Mouse (Mus musculus): ENCODE measurements at regions not wholly inside any gene's neighbourhood (a gene's known extent, or its start where the extent isn't known, plus 50 kb on each side); places are given as distances from the start of the nearest gene placed in this dataset.
"Not testable (repeated sequence)": the region's sequence is repeated elsewhere in the genome, so short reads cannot be mapped to it uniquely, and the experiment has no call there.

DNA sequence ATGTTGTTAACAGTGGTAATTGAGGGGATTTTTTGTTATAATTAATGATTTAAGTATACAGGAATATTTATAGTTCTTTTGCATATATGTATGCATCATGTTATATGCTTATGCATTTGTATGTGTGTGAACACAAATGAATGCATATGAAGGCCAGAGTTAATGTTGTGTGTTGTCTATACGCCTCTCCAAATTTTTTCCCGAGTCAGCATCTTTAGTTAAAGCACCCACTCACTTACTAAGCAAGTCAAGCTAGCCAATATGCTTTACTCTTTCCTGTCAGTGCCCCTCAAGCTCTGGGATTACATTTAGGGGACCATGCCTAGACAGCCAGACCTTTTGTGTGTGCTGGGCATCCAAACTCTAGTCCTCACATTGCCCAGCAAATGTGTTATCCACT lies 315.3 kb upstream of the Klf6 start:
- no peak for DNase-seq (ENCODE audit: low read depth)

DNA sequence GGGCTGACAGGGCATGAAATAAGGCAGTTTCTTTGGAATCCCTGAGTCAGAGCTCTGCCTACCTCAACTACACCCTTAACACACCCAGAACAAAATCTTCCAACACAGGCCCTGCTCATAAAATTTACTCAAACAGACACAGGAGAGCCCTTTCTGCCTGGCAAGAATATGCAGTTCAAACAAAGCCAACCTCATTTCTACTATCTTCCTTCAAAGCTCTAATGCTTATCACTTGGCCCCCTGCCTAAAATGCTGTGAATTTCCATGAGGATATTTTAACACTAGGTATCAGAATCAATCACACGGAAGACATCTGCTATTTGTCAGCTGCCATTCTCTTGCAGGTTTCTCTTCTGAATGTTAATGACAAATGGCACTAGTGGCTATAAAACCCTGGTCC lies 314.3 kb upstream of the Klf6 start:
- DNase-seq (ENCODE audit: low read depth) = no peak

- no peak for DNase-seq (ENCODE audit: low read depth)
Measured at GRCm38 (mm10) chr13:5548768-5549167, 312.5 kb upstream of the Klf6 start.

DNA sequence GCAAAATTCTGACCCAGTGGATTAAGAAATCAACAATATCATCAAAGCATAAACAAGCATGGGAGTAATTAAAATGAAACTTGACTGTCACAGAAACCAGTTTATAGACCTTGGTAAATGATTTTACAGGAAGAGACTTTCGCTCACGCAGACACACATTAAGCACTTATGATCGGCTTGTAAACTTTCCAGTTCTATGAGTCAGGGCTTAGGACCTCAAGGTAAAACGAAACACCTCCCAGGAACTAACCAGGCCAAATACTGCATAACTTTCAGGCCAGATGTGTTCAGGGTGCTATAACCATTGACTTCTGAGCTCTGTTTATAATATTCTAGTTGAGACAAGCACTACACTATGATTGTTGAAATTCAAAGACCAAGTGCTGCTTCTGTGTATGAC lies 312.1 kb upstream of the Klf6 start:
- no peak for DNase-seq (ENCODE audit: low read depth)

DNA sequence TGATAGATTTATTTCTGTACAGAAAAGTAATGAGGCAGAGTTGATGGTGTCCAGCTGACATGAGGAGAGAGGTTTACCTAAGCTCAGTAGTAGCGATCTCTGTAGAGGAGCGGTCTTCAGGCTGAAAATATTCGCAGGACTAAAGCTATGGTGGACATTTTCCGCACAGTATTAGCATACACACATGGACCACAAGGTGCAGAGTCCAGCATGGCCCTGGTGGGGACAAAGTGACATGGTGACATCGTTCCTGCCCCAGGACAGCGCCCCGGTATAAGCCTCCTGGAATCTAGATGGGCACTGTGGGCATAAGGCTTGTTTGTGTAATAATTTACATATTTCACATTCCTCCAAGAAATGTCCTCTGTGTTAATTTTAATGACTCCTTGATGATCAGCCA lies 311.5 kb upstream of the Klf6 start:
- DNase-seq (ENCODE audit: low read depth) = no peak

DNA sequence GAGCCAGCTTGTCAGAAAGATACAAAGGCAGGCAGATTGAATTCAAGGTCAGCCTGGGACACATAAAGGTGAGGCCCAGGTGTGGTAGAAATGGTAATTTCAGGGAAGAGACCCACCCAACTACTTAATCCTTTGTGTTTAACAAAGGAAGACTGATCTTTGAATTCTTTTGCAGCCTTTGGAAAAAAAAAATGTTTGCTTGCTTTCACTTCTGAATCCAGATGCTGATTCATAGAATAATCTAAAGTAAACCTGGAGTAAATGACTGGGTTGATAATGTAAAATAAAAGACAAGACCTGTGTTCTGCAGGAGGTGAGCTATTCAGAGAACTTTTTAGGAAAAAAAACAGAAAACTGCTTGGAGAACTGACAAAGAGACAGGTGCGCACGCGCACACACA lies 310.9 kb upstream of the Klf6 start:
- no peak for DNase-seq (ENCODE audit: low read depth)

DNA sequence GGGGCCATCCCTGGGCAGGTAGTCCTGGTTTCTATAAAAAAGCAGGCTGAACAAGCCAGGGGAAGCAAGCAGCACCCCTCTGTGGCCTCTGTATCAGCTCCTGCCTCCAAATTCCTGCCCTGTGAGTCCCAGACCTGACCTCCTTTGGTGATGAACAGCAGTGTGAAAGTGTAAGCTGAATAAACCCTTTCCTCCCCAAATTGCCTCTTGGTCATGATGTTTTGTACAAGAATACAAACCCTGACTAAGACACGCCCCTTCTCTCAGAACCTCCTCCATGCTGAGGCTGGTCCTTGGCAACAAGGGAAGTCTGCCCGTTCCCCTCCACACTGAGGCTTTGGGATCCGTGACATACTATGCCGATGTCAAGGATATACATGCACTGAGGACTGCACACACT lies 310.2 kb upstream of the Klf6 start:
- no peak for DNase-seq (ENCODE audit: low read depth)

- no peak for DNase-seq (ENCODE audit: low read depth)
Measured at GRCm38 (mm10) chr13:5553461-5553860, 307.8 kb upstream of the Klf6 start.

DNA sequence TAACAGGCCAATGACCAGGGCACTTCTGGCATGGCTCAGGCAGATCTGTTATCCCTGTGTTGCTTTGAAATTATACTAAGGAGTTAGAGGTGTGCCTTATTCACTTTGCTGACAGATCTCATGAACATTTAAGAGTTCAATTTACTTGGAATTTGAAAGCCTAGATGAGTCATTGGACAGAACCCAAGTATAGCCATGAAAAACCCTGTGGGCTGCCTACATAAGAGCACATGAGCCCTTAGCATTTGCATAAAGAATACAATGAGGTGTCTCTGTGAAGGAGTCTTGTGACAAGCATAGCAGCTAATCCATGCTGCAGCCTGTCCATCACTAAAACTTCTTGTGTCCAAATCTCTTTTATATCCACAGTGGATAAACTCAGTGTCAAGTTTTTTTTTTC lies 303.2 kb upstream of the Klf6 start:
- DNase-seq (ENCODE audit: low read depth) = no peak

DNA sequence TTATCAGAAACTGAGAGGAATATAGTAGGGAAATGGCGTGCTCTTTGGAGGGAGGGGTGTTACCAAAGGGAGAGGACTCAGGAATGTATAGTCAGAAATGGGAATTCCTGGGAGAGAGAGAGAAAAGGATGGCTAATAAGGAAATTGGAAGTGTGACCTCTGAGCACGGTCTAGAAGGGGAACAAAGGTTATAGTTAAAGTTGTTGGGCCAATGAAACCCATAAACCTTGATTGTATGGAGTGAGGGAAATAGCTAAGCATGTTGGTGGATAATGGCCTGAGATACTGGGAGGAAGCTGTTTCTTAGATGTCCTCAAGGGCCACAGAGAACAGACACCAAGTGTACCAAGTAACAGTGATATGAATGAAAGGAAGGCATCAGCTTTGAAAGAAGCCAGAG lies 294.8 kb upstream of the Klf6 start:
- no peak for DNase-seq (ENCODE audit: low read depth)

DNA sequence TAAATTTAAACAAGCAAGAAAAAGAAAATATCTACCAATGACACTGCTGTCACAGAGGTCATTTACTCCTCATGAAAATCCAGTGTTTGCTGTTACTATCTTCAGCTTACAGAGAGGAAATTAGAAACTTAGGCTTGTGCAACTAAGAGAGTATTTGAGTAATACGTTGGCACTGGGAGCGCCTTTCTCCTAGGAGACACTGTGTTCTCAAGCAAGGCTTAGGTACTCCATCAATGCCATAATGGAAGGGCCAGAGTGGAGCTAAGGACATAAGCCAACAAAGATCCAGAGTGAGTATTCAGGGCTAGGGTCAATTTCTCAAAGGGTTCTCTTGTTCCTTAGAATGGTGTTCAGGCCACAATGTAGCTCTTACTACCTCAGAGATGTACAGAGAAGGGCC lies 294.4 kb upstream of the Klf6 start:
- peak; percentile 12 for DNase-seq (ENCODE audit: low read depth)

- DNase-seq (ENCODE audit: low read depth) = no peak
Measured at GRCm38 (mm10) chr13:5569579-5569978, 291.7 kb upstream of the Klf6 start.

DNA sequence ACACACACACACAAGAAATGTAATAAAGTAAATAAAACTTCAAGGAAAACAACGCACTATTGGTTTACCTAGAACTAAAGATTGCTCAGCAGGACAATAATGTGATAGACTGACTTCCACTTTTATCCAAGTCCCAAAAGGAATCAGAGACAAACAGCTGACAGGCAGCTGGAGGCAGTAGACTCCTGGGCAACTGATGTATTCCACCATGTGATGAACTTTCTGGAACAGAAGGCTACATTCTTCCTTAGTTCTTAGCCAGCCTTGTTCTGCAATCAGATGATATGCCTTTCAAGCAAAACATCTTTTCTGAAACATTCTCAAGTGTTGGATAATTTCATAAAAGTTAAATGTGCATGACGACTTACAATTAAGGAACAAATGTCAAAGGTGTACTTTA lies 290.9 kb upstream of the Klf6 start:
- DNase-seq (ENCODE audit: low read depth) = no peak

- no peak for DNase-seq (ENCODE audit: low read depth)
Measured at GRCm38 (mm10) chr13:5576568-5576967, 284.7 kb upstream of the Klf6 start.

DNA sequence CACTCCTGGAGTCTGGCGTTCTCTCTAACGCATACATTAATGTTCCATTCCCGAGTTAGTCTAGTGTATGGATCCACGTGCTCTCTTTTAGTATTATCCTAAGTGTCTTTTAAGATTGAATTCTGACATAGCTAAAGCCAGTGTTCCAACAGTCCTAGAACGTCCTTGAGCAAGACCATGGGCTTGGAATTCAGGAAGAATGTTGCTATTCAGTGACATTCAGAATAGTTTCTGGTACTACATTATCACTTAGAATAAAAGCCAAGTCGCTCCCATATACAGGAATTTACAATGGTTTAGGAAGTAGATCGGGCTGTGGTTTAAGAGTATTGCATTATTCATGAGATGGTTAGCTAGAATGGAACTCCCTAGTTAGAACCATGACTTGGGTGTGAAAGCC lies 277.6 kb upstream of the Klf6 start:
- DNase-seq (ENCODE audit: low read depth) = not testable (repeated sequence)

DNA sequence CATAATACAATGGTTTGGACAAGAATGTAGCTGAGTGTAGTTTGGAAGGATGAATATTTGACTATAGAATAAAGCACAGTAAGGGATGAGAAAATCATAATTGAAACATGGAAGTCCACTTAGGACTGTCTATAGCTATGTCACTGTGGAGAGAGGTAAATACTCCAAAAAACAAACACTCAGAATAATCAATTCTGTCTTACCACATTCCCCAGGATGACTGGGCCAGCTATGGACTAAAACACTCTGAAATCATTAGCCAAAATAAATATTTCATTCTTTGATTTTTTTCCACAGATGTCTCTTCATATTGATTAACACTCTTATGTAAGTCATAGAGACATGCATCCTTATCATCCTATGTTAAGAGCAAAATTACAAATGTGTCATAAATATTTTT lies 274.1 kb upstream of the Klf6 start:
- DNase-seq (ENCODE audit: low read depth) = no peak

GRCm38 (mm10) chr13:5591286-5591685 lies 270.0 kb upstream of the Klf6 start:
- DNase-seq (ENCODE audit: low read depth) = no peak

DNA sequence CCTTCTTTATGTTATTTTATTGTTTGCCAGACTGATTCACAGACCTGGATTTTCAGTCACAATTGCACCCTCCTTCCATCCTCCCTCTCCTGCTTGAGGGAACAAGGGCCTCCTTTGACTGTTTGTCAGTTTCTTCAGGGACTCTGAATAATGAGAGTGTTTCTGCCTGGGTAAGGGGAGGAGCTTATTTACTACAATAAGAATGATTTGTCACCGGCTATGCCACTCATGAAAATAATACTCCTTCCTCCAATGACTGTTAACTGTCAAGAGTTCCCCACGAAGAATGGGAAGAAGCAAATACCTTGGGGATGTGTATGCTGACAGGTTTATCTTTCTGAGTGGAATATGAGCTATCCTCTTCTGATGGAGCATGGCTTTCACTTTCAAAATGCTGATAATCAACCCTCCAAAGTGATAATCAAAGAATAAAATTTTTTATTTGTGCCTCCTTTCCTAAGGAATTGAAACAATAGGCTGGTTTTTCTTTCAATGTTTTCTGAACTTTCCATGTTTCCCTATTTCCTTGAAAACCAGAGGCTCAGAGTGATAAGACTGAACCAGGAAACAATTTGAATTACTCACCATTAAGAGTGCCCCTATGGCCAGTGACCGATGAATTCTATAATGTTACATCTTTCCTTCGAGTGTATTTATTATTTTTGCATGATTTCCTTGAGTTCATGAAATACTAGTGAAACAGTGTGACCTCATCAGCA lies 269.3 kb upstream of the Klf6 start:
- DNase-seq (ENCODE audit: low read depth) = peak; percentile 85

DNA sequence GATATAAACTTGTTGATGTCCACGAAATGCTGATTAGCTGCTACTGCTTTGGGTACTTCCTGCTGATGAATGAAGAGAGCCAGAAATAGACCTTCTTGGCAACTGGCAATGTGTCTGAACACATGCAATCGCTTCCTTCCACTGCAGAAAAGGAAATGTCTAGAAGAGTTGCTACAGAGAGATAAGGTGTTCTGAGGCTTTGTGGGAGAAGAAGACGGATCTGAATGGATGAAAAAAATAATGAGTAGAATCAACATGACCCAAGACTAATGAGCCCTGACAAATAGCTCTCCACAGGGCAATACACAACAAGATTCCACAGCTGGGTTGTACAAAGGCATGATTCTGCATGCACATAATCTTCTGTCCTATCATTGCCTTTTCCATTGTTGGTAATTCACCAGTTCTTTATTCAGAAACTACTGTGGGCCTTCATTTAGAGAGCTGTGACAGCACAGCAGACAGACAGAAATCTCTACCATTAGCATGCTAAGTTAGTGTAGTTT lies 268.7 kb upstream of the Klf6 start:
- peak; percentile 99 for DNase-seq (ENCODE audit: low read depth)

DNA sequence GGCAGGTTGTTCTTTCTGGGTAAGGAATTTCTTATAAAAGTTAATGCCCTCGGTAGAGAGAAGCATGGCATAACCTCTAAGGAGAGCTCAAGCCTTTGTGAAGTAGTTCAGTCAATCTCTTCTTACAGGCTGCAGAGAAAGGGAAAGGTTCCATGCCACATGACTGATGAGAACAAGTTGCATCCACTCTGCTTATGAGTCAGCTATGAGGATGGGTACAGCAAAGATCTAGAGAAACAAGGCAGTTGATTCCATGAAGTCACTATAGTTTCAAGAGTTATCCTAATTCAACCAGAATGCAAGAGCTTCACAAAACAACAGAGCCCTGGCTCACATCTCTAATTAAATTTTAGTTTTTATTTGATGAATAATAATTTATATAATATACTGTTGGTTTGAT lies 259.6 kb upstream of the Klf6 start:
- DNase-seq (ENCODE audit: low read depth) = peak; percentile 28

DNA sequence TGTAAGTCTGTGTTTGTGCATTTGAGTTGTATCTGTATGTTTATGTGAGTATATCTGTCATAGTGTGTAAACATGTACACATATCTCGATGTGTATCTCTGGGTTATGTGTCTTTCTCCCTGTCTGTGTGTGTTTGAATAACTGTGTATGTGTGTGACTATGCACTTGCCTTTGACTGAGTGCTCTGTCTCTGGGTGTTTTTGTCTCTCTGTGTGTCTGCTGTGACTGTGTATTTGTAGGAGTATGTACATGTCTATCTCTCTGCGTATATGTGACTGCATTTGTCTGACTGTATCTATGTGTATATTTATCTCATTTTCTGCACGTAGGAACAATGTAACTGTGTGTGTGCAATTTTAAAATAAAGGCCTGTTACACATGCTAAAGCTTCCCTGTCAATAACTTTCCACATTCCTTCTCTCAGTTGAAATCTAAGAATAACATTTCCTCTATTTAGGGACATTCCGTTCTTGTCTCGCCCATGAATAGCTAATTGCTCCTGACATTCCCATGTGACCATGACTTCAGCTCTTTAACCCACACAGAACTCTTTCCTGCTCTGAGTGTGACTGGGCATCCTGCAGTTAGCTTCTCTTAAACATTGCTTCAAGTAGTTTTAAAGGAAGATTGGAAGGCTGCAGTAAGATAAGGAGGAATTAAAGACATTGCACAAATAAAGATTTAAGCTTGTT lies 257.2 kb upstream of the Klf6 start:
- DNase-seq (ENCODE audit: low read depth) = no peak

- DNase-seq (ENCODE audit: low read depth) = no peak
Measured at GRCm38 (mm10) chr13:5605418-5605817, 255.9 kb upstream of the Klf6 start.

GRCm38 (mm10) chr13:5607462-5607861 lies 253.8 kb upstream of the Klf6 start:
- DNase-seq (ENCODE audit: low read depth) = no peak

All from 416B (cell line).